Mouse (Mus musculus) gastrocnemius, adult 8-10 months (tissue): ENCODE data around the gene Lig4. TPM values are rescaled to one million over a fixed set of nuclear protein-coding genes. Genes with fewer than 3 reads are reported as not detected.

Experiments
- DNase-seq, 2 experiments: peaks; one replicate each; pipeline ENCODE4 v3.0.0; 2022; ENCODE audit warnings: low spot score in 2 of 2
- total RNA-seq, 4 experiments: library from RNA; stranded (reverse); gene quantifications; 2 replicates each; pipeline ENCODE4 v1.2.4; 2022

The Lig4 gene
- total RNA-seq, 4 experiments from 2014 or later: 4.6 to 6.1 (median 5.1) TPM

DNA sequence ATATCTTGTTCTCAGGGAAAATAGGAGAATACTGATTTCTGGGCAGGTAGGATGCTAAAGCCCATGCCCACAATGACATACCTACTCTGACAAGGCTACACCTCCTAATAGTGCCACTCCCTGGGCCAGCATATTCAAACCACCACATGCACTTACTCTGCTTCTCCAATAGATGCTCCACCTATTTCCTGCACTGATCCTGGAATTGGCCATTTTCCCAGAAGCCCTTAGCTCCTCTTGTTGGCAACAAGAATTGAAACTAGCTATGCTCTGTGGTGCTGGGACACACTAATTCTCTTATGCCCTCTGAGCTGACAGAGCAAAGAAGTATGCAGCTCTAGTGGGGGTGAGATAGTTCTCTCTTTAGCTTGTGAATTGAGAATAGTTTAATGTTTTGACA lies 44.8 kb downstream of the Lig4 start:
- no peak for DNase-seq

DNA sequence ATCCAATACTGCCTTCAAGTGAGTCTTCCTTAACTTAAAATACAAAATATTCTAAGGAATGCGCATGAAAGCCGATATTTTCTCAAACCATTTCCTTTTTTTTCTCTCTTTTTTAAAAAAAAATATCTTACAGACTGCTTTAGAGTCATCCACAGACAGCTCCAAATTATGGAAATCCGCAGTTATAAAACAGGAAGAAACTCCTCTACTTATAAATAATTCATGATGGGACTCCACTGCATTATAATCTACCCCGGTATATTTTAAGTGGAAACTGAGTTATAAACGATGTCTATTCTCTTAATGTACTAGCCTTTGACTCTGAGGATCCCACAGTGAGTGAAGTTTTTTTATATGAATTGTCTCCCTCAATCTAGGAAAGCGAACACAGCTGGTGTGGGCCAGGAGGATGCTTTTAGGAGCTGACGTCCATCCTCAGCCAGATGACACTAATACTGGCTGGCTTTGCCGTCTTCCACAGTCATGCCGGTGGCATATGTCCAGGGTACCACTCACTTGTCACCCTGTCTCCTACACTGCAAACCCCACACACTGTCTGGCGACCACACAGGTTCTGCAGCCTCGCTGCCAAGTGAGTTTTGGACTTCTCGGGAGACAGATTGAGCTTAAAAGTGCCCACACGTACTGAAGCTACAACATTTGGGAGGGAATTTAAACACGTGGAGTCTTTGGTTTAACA lies 47.6 kb downstream of the Lig4 start:
- DNase-seq: no peak

Other genes with a start within 250 kb of the Lig4 start
- under 1 TPM in 1 of 4 experiments, not detected in 3; 0.19 TPM for gene Fam155a, start 206.5 kb downstream of the Lig4 start, total RNA-seq
- gene Gm10217, start 113.4 kb downstream of the Lig4 start, total RNA-seq: not detected
- gene Abhd13, start within 50 bp of the Lig4 start, total RNA-seq: 1 to 10 TPM; 6.2 to 7.4 (median 6.8) TPM
- 1 to 10 TPM in 2 of 4 experiments, under 1 TPM in 2; 0.47 to 1.0 (median 0.83) TPM for gene Tnfsf13b, start 28.8 kb upstream of the Lig4 start, total RNA-seq
- gene Myo16, start 176.2 kb upstream of the Lig4 start, total RNA-seq: under 1 TPM in 2 of 4 experiments, not detected in 2; 0.04 to 0.17 TPM